Mouse (Mus musculus): ENCODE data around the gene Gm4881.

The Gm4881 gene

GRCm38 (mm10) chr7:24879620-24880019, 64.7 kb downstream of the Gm4881 start:
- Histone ChIP-seq H3K4me1 (replicated peaks; ENCODE audit: low read depth, low read length) (peaks cover 77% of the 10 kb centered on the region), H3K4me3 (replicated peaks; ENCODE audit: low read length) (peak overlapping the region; percentile 51), H3K9me3 (ENCODE audit: low read length) (no peaks in the 10 kb centered on the region), H3K36me3 (ENCODE audit: insufficient read depth, low read length) (no peaks in the 10 kb centered on the region; the same call in 1 of the 2 replicates), H3K27me3 (ENCODE audit: insufficient read depth, low read length) (peaks cover 18% of the 10 kb centered on the region)
- TF ChIP-seq CTCF (conservative IDR thresholded peaks at IDR 0.05; ENCODE audit: low read length): no peak
- peak; percentile 85; the same call in 1 of the 2 replicates for TF ChIP-seq POU5F1 (IDR thresholded peaks at IDR 0.05; ENCODE audit: borderline replicate concordance, low read length)
- peak; percentile 89 for TF ChIP-seq NANOG (IDR thresholded peaks at IDR 0.05; ENCODE audit: borderline replicate concordance, low read length)

- TF ChIP-seq POU5F1 (IDR thresholded peaks at IDR 0.05; ENCODE audit: borderline replicate concordance, low read length) (no peak), CTCF (conservative IDR thresholded peaks at IDR 0.05; ENCODE audit: low read length) (no peak), NANOG (IDR thresholded peaks at IDR 0.05; ENCODE audit: borderline replicate concordance, low read length) (no peak)
- no peaks in the 10 kb centered on the region for H3K9me3 ChIP-seq (ENCODE audit: low read length)
Measured at GRCm38 (mm10) chr7:24877588-24877987, 66.7 kb downstream of the Gm4881 start.

More at GRCm38 (mm10) chr7:24877588-24877987, 66.7 kb downstream of the Gm4881 start:
- no peak overlapping the region for H3K4me3 ChIP-seq (replicated peaks; ENCODE audit: low read length)
- H3K4me1 ChIP-seq (replicated peaks; ENCODE audit: low read depth, low read length): peaks cover 81% of the 10 kb centered on the region
- H3K27me3 ChIP-seq (ENCODE audit: insufficient read depth, low read length): peaks cover 37% of the 10 kb centered on the region
- no peaks in the 10 kb centered on the region; the same call in 1 of the 2 replicates for H3K36me3 ChIP-seq (ENCODE audit: insufficient read depth, low read length)

All from E14TG2a.4 (cell line).